Mouse (Mus musculus) hindbrain, embryonic 11.5 days (tissue): ENCODE results near the gene Fbxl18. TPM values are rescaled to one million over a fixed set of nuclear protein-coding genes. Genes with fewer than 3 reads are reported as not detected.

Source experiments
- ATAC-seq: fragments of 200-750 bp; cut with Nextera tagmentation; 2 replicates; pipeline ENCODE4 v1.8.0; 2017; ENCODE audit warnings: mild to moderate bottlenecking, moderate TSS enrichment, moderate library complexity; ENCODE audit not compliant: low FRiP score
- DNase-seq: peaks from one replicate; pipeline ENCODE4 v3.0.0-alpha.2; 2015; ENCODE audit warnings: low spot score
- H3K27ac ChIP-seq: fragments of 300-500 bp; sonication (generic); 2 replicates; pipeline ENCODE4 v1.5.1; 2014; ENCODE audit warnings: mild to moderate bottlenecking, low read depth, low read length
- H3K27me3 ChIP-seq: fragments of 300-500 bp; sonication (generic); 2 replicates; pipeline ENCODE4 v1.6.1; 2014; ENCODE audit warnings: mild to moderate bottlenecking, low read length, moderate library complexity, mixed read lengths; ENCODE audit not compliant: control insufficient read depth, insufficient read depth
- H3K36me3 ChIP-seq: fragments of 300-500 bp; sonication (generic); 2 replicates; pipeline ENCODE4 v1.6.1; 2014; ENCODE audit warnings: mild to moderate bottlenecking, low read length, moderate library complexity, mixed read lengths; ENCODE audit not compliant: control insufficient read depth, insufficient read depth
- H3K4me1 ChIP-seq: fragments of 300-500 bp; sonication (generic); replicated peaks from 2 replicates; pipeline ENCODE4 v1.6.1; 2014; ENCODE audit warnings: low read length, mixed read lengths; ENCODE audit not compliant: control insufficient read depth, insufficient read depth
- H3K4me2 ChIP-seq: fragments of 300-500 bp; sonication (generic); replicated peaks from 2 replicates; pipeline ENCODE4 v1.6.1; 2014; ENCODE audit warnings: mild to moderate bottlenecking, low read depth, low read length
- H3K4me3 ChIP-seq: fragments of 300-500 bp; sonication (generic); 2 replicates; pipeline ENCODE4 v1.5.1; 2014; ENCODE audit warnings: low read depth, low read length
- H3K9ac ChIP-seq: fragments of 300-500 bp; sonication (generic); 2 replicates; pipeline ENCODE4 v1.6.1; 2014; ENCODE audit warnings: low read depth, low read length
- H3K9me3 ChIP-seq: fragments of 300-500 bp; sonication (generic); 2 replicates; pipeline ENCODE4 v1.6.1; 2016; ENCODE audit warnings: low read length; ENCODE audit not compliant: control insufficient read depth
- WGBS: fragments of 180-500 bp; shearing (Covaris S2); extraction: QIAGEN DNeasy Blood & Tissue Kit; methylation state at CpG from one replicate; pipeline ENCODE4 v1.1.7; 2014; 5-methylcytosine and 5-hydroxymethylcytosine counted together
- polyA plus RNA-seq: library from polyadenylated mRNA; unstranded; fragments of >200 nt; fragmentation: Nextera tagmentation; extraction: Ambion mirVana; gene quantifications from 2 replicates; pipeline ENCODE4 v1.2.1, GENCODE M21; 2014

Gene Fbxl18
- polyA plus RNA-seq, 1 experiment from 2014 or later: 14.5 TPM

GRCm38 (mm10) chr5:142873718-142874117 is 21.5 kb downstream of the Fbxl18 start:
- Histone ChIP-seq H3K9me3 (no peaks in the 10 kb centered on the region), H3K4me1 (no peaks in the 10 kb centered on the region), H3K9ac (no peak overlapping the region), H3K4me2 (no peak overlapping the region), H3K27ac (no peak overlapping the region), H3K36me3 (no peaks in the 10 kb centered on the region), H3K27me3 (no peaks in the 10 kb centered on the region), H3K4me3 (no peak overlapping the region)
- WGBS: 93% methylated on average over 7 of the region's 7 CpGs
- no peak for ATAC-seq
- no peak for DNase-seq

- no peak overlapping the region for H3K4me3 ChIP-seq
- no peaks in the 10 kb centered on the region for H3K36me3 ChIP-seq
- no peaks in the 10 kb centered on the region for H3K27me3 ChIP-seq
- 75% methylated on average over 12 of the region's 12 CpGs for WGBS
- no peaks in the 10 kb centered on the region for H3K9me3 ChIP-seq
- ATAC-seq (no peak), DNase-seq (no peak)
- H3K9ac ChIP-seq: no peak overlapping the region
- no peaks in the 10 kb centered on the region for H3K4me1 ChIP-seq
- no peak overlapping the region for H3K4me2 ChIP-seq
- no peak overlapping the region for H3K27ac ChIP-seq
These were observed 23.5 kb downstream of the Fbxl18 start for GRCm38 (mm10) chr5:142871765-142872164.

GRCm38 (mm10) chr5:142869463-142869862 is 25.8 kb downstream of the Fbxl18 start:
- ATAC-seq (peak; percentile 43; the same call in 1 of the 2 replicates), DNase-seq (peak; percentile 30)
- Histone ChIP-seq H3K27me3 (no peaks in the 10 kb centered on the region), H3K4me2 (no peak overlapping the region), H3K9me3 (no peaks in the 10 kb centered on the region), H3K36me3 (no peaks in the 10 kb centered on the region), H3K4me3 (no peak overlapping the region), H3K4me1 (no peaks in the 10 kb centered on the region), H3K27ac (no peak overlapping the region), H3K9ac (no peak overlapping the region)
- 79% methylated on average over 13 of the region's 13 CpGs for WGBS

DNA sequence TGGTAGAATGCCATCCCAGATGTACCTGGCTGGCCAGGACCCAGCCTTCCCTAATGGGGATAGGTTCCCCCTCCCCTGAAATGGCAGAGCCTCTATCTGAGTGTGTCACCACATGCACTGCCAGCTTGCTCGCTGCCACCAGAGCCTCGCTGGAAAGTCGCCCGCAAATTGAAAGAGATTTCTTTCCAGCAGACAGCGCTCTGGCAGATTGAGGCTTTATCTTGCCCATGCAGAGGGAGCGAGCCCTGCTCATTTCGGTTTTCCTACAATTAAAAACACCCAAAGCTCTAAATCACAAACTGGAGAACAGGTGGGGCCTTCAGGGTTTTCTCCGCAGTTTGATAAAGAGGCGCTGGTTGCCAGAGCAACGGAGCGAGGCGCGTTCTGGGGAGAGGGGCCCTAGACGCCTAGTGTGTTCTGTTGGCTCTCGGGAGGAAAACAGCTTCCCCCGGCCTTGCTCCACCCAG is 37.4 kb downstream of the Fbxl18 start:
- no peaks in the 10 kb centered on the region for H3K9me3 ChIP-seq
- H3K36me3 ChIP-seq: no peaks in the 10 kb centered on the region
- no peaks in the 10 kb centered on the region for H3K27me3 ChIP-seq
- H3K4me1 ChIP-seq: no peaks in the 10 kb centered on the region
- H3K9ac ChIP-seq: no peak overlapping the region
- DNase-seq: no peak
- no peak overlapping the region for H3K4me3 ChIP-seq
- H3K4me2 ChIP-seq: no peak overlapping the region
- no peak for ATAC-seq
- WGBS: 57% methylated on average over 16 of the region's 16 CpGs
- H3K27ac ChIP-seq: no peak overlapping the region

GRCm38 (mm10) chr5:142856408-142856807 is 38.8 kb downstream of the Fbxl18 start:
- DNase-seq (no peak), ATAC-seq (no peak)
- no peak overlapping the region for H3K27ac ChIP-seq
- H3K27me3 ChIP-seq: no peaks in the 10 kb centered on the region
- no peak overlapping the region for H3K4me3 ChIP-seq
- H3K4me1 ChIP-seq: no peaks in the 10 kb centered on the region
- no peaks in the 10 kb centered on the region for H3K36me3 ChIP-seq
- no peak overlapping the region for H3K9ac ChIP-seq
- WGBS: 76% methylated on average over 4 of the region's 4 CpGs
- H3K9me3 ChIP-seq: no peaks in the 10 kb centered on the region
- H3K4me2 ChIP-seq: no peak overlapping the region

DNA sequence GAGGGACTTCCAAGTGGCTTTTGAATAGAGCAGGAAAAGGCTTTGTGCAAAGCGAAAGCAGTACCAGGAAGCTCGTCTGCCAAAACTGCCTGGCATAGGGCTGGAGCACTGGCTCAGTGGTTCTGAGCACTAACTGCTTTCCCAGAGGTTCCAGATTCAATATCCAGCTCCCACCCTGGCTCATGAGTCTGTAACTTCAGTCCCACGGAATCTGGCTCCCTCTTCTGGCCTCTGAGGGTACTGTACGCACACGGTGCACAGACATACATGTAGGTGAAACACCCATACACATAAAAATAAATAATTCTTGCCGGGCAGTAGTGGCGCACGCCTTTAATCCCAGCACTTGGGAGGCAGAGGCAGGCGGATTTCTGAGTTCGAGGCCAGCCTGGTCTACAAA is 40.3 kb downstream of the Fbxl18 start:
- H3K27me3 ChIP-seq: no peaks in the 10 kb centered on the region
- H3K36me3 ChIP-seq: no peaks in the 10 kb centered on the region
- ATAC-seq (no peak), DNase-seq (peak; percentile 72)
- H3K9me3 ChIP-seq: no peaks in the 10 kb centered on the region
- WGBS: 81% methylated on average over 10 of the region's 10 CpGs
- H3K27ac ChIP-seq: no peak overlapping the region
- H3K9ac ChIP-seq: no peak overlapping the region
- no peak overlapping the region for H3K4me3 ChIP-seq
- no peak overlapping the region for H3K4me2 ChIP-seq
- H3K4me1 ChIP-seq: no peaks in the 10 kb centered on the region

DNA sequence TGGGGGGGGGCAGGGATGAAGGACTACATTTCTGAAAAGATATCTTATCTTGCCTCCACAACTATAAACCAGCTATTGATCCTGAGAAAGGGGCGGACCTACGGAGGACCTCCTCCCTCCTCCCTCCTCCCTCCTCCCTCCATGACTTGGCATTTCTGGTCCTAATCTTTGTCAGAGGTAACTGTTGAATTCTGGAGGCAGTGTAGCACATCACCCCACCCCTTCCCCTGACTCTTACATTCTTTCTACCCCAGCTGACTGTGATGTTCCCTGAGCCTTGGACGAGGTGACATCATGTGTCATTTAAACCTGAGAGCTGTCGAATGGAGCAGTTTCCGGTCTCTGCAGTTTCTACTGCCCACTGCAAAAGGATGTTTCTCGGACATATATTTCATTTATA is 41.6 kb downstream of the Fbxl18 start:
- H3K27ac ChIP-seq: no peak overlapping the region
- H3K4me1 ChIP-seq: no peaks in the 10 kb centered on the region
- no peaks in the 10 kb centered on the region for H3K36me3 ChIP-seq
- 77% methylated on average over 6 of the region's 6 CpGs for WGBS
- no peak overlapping the region for H3K9ac ChIP-seq
- no peak for DNase-seq
- H3K4me2 ChIP-seq: no peak overlapping the region
- no peaks in the 10 kb centered on the region for H3K27me3 ChIP-seq
- no peaks in the 10 kb centered on the region for H3K9me3 ChIP-seq
- no peak overlapping the region for H3K4me3 ChIP-seq
- ATAC-seq: no peak

DNA sequence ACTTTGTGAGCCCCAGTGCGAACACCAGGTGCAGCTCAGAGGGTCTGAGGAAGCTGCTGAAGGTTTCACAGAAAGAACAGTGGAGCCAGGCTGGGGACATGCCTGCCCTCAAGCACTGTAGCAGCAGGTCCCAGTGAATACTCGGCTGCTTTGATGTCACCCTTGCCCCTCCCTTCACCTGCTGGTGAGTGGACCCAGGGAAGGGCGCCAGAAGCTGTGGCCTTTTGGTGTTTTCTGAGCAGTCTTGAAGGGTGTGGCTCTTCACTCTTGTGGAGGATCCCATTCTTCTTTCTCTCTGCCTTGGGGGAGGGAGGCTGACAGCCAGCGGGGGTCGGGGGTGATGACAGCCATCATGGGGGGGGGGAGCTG is 43.6 kb downstream of the Fbxl18 start:
- Histone ChIP-seq H3K4me3 (no peak overlapping the region), H3K27ac (no peak overlapping the region), H3K4me1 (no peaks in the 10 kb centered on the region), H3K9me3 (no peaks in the 10 kb centered on the region), H3K9ac (no peak overlapping the region), H3K36me3 (no peaks in the 10 kb centered on the region), H3K4me2 (no peak overlapping the region), H3K27me3 (no peaks in the 10 kb centered on the region)
- no peak for DNase-seq
- 74% methylated on average over 5 of the region's 5 CpGs for WGBS
- ATAC-seq: no peak

- Histone ChIP-seq H3K9ac (no peak overlapping the region), H3K4me2 (no peak overlapping the region), H3K4me1 (no peaks in the 10 kb centered on the region), H3K9me3 (no peaks in the 10 kb centered on the region), H3K27me3 (no peaks in the 10 kb centered on the region), H3K27ac (no peak overlapping the region), H3K4me3 (no peak overlapping the region), H3K36me3 (no peaks in the 10 kb centered on the region)
- ATAC-seq: no peak
- WGBS: 90% methylated on average over 7 of the region's 7 CpGs
- DNase-seq: no peak
These were observed 44.1 kb downstream of the Fbxl18 start for GRCm38 (mm10) chr5:142850916-142851680.
